Comparison of ENCODE assay signal across 30 mouse cellular contexts in the genomic region with DNA sequence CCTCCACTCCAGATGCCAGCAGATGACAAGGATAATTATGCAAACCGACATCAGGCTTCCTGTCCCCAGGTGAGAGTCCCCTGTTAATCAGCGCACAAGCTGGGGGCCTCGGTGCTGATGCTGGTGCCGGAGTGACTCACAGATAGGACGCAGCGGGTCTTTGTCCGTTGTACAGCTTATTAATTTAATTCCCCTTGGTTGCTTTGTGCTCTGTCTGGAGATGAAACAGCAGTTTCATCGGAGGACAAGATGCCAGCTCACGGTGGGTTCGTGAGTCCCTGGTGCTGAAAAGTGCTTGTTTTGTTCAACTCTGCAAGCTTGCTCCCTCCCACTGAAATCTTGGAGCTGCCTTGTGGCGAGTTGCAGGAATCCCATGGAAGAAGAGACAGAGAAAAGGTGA. TPM values are rescaled to one million over a fixed set of nuclear protein-coding genes. Genes with fewer than 3 reads are reported as not detected.
DNase-seq lines count a peak whose midpoint lies in the region; ATAC-seq and TF ChIP-seq lines count a peak whose summit lies in the region.
"Had no signal": no experiment of that assay in that cellular context is flagged by ENCODE, and none has a peak within 500 bp of the region (broad histone marks: within the 10 kb centered on the region; RNA-seq: fewer than 3 reads in every experiment).

No protein-coding gene starts in this region.

- H3K4me2 ChIP-seq in midbrain, embryonic 13.5 days (replicated peaks) = no peak overlapping the region
- no peak overlapping the region for H3K4me2 ChIP-seq in hindbrain, postnatal 0 days (ENCODE audit: low read depth, low read length)
- H3K4me2 ChIP-seq: embryonic facial prominence, embryonic 15.5 days; heart, embryonic 12.5 days; intestine, embryonic 15.5 days had no signal

- no peak overlapping the region for H3K27ac ChIP-seq in heart, adult 2 months
- peak overlapping the region; percentile 58; the same call in 1 of the 2 replicates for H3K27ac ChIP-seq in midbrain, embryonic 13.5 days
- no peak overlapping the region for H3K27ac ChIP-seq in midbrain, embryonic 10.5 days (replicated peaks)
- no peak overlapping the region for H3K27ac ChIP-seq in hindbrain, postnatal 0 days
- H3K27ac ChIP-seq: embryonic facial prominence, embryonic 15.5 days; forebrain, embryonic 10.5 days; intestine, embryonic 15.5 days had no signal

- no peak overlapping the region for H3K4me3 ChIP-seq in heart, adult 2 months
- H3K4me3 ChIP-seq in midbrain, embryonic 13.5 days (replicated peaks) = no peak overlapping the region
- H3K4me3 ChIP-seq in midbrain, embryonic 10.5 days = no peak overlapping the region
- no peak overlapping the region for H3K4me3 ChIP-seq in hindbrain, postnatal 0 days (ENCODE audit: low read length)
- H3K4me3 ChIP-seq: embryonic facial prominence, embryonic 15.5 days; erythroblast, embryonic 14.5 days; forebrain, embryonic 10.5 days; heart, embryonic 12.5 days; intestine, embryonic 15.5 days had no signal

- peak; percentile 50 for ATAC-seq in midbrain, embryonic 13.5 days
- no peak for ATAC-seq in hindbrain, postnatal 0 days
- no peak for ATAC-seq in granulocyte monocyte progenitor cell, adult 5-6 weeks (replicated peaks; ENCODE audit: poor library complexity, severe bottlenecking)
- ATAC-seq: activated CD4-positive, CD25-positive, alpha-beta regulatory T cell, adult 4 months; CD4-positive, CD25-positive, alpha-beta regulatory T cell, adult 4 months; forebrain, embryonic 14.5 days; intestine, embryonic 15.5 days had no signal

- TF ChIP-seq EP300 in heart, adult 2 months (IDR thresholded peaks at IDR 0.05; ENCODE audit: insufficient read depth, low read depth, low read length) = no peak

- WGBS in heart, adult 2 months = 68% methylated on average over 11 of the region's 11 CpGs
- 48% methylated on average over 11 of the region's 11 CpGs for WGBS in midbrain, embryonic 13.5 days
- 71% methylated on average over 11 of the region's 11 CpGs for WGBS in midbrain, embryonic 10.5 days
- 47% methylated on average over 11 of the region's 11 CpGs for WGBS in hindbrain, postnatal 0 days

- no peak overlapping the region for H3K9ac ChIP-seq in heart, adult 2 months (ENCODE audit: low read depth, low read length)
- no peak overlapping the region for H3K9ac ChIP-seq in midbrain, embryonic 13.5 days (replicated peaks)
- H3K9ac ChIP-seq in hindbrain, postnatal 0 days (replicated peaks; ENCODE audit: low read length) = no peak overlapping the region
- H3K9ac ChIP-seq: embryonic facial prominence, embryonic 15.5 days; heart, embryonic 12.5 days; intestine, embryonic 15.5 days had no signal

- H3K9me3 ChIP-seq in midbrain, embryonic 13.5 days = no peaks in the 10 kb centered on the region
- 0 out of 2 replicates have a peak, but pooled peaks cover 5% of the 10 kb centered on the region for H3K9me3 ChIP-seq in midbrain, embryonic 10.5 days (replicated peaks)
- no peaks in the 10 kb centered on the region for H3K9me3 ChIP-seq in hindbrain, postnatal 0 days (ENCODE audit: low read length)
- H3K9me3 ChIP-seq: embryonic facial prominence, embryonic 15.5 days; forebrain, embryonic 10.5 days; heart, embryonic 12.5 days; intestine, embryonic 15.5 days had no signal

- H3K79me2 ChIP-seq in heart, adult 2 months (replicated peaks; ENCODE audit: control insufficient read depth, insufficient read depth, low read length) = no peaks in the 10 kb centered on the region

- peak; percentile 51 for DNase-seq in heart, adult 11 months
- no peak for DNase-seq in heart, adult 2 months
- no peak for DNase-seq in midbrain, embryonic 10.5 days (ENCODE audit: low spot score)
- DNase-seq in hindbrain, postnatal 0 days (ENCODE audit: low spot score) = peak; percentile 18
- peak; percentile 16 for DNase-seq in retina, embryonic 14.5 days (ENCODE audit: low spot score)
- DNase-seq in urinary bladder, adult 2 months (ENCODE audit: low spot score) = no peak
- DNase-seq: adrenal gland, adult 2 months; adrenal gland, postnatal 25 days; B cell, adult 2 months; cerebellum, adult 2 months; cerebellum, postnatal 14 days; embryo, embryonic 11 days; gastrocnemius, postnatal 36 days had no signal

- H3K36me3 ChIP-seq in heart, adult 2 months (ENCODE audit: control insufficient read depth, insufficient read depth, low read length) = no peaks in the 10 kb centered on the region
- no peaks in the 10 kb centered on the region for H3K36me3 ChIP-seq in midbrain, embryonic 13.5 days
- H3K36me3 ChIP-seq in midbrain, embryonic 10.5 days = no peaks in the 10 kb centered on the region
- H3K36me3 ChIP-seq in hindbrain, postnatal 0 days (ENCODE audit: insufficient read depth, low read length) = no peaks in the 10 kb centered on the region
- H3K36me3 ChIP-seq: embryonic facial prominence, embryonic 15.5 days; forebrain, embryonic 10.5 days; G1E; heart, embryonic 12.5 days; intestine, embryonic 15.5 days had no signal

- no peaks in the 10 kb centered on the region for H3K4me1 ChIP-seq in heart, adult 2 months (ENCODE audit: control insufficient read depth, insufficient read depth, low read length)
- peaks cover 12% of the 10 kb centered on the region; the same call in 1 of the 2 replicates for H3K4me1 ChIP-seq in midbrain, embryonic 13.5 days (replicated peaks)
- H3K4me1 ChIP-seq in midbrain, embryonic 10.5 days = no peaks in the 10 kb centered on the region
- H3K4me1 ChIP-seq in hindbrain, postnatal 0 days (ENCODE audit: insufficient read depth, low read length) = no peaks in the 10 kb centered on the region
- H3K4me1 ChIP-seq: embryonic facial prominence, embryonic 15.5 days; forebrain, embryonic 10.5 days; heart, embryonic 12.5 days; intestine, embryonic 15.5 days had no signal

- H3K27me3 ChIP-seq in heart, adult 2 months (ENCODE audit: control insufficient read depth, insufficient read depth, low read length) = no peaks in the 10 kb centered on the region
- no peaks in the 10 kb centered on the region for H3K27me3 ChIP-seq in midbrain, embryonic 13.5 days
- no peaks in the 10 kb centered on the region for H3K27me3 ChIP-seq in midbrain, embryonic 10.5 days (ENCODE audit: low read depth, poor library complexity, severe bottlenecking)
- no peaks in the 10 kb centered on the region for H3K27me3 ChIP-seq in hindbrain, postnatal 0 days (ENCODE audit: insufficient read depth, low read length)
- H3K27me3 ChIP-seq: embryonic facial prominence, embryonic 15.5 days; heart, embryonic 12.5 days; intestine, embryonic 15.5 days had no signal

- TF ChIP-seq CTCF in heart, adult 2 months (IDR thresholded peaks at IDR 0.05) = no peak
- TF ChIP-seq CTCF in hindbrain, postnatal 0 days (IDR thresholded peaks at IDR 0.05; ENCODE audit: low read depth) = no peak

- no peak for TF ChIP-seq POLR2A in heart, adult 2 months (IDR thresholded peaks at IDR 0.05; ENCODE audit: insufficient read depth, low read depth, low read length)

- intact Hi-C loops in heart, adult 2 months (cut with DNase I) = no loop called here

RNA-seq across cellular contexts. Expression of gene Tcl1, which starts 11.8 kb away (rescaled TPM):
- total RNA-seq in heart, adult 2 months (2021) = not detected
- polyA plus RNA-seq in heart, adult 2 months (2012; rRNA removed) = not detected in 2 replicates
- polyA plus RNA-seq in midbrain, embryonic 13.5 days (2015; fragmentation: Nextera tagmentation; extraction: Ambion mirVana) = not detected in 2 replicates
- not detected in 2 replicates for polyA plus RNA-seq in midbrain, embryonic 10.5 days (2016; fragmentation: Nextera tagmentation; extraction: Ambion mirVana)
- total RNA-seq in hindbrain, postnatal 0 days (2014; rRNA removed) = not detected in 2 replicates
- polyA plus RNA-seq in hindbrain, postnatal 0 days (2015; fragmentation: Nextera tagmentation; extraction: Ambion mirVana) = not detected in 2 replicates
- polyA plus RNA-seq in urinary bladder, adult 2 months (2012; rRNA removed) = not detected in 2 replicates
- total RNA-seq in granulocyte monocyte progenitor cell, adult 5-6 weeks (2014; fragmentation: Nextera tagmentation) = not detected in 2 replicates
- total RNA-seq in granulocyte monocyte progenitor cell, adult 5-6 weeks (2017) = not detected in 2 replicates
- total RNA-seq: adrenal gland, postnatal 25 days; common myeloid progenitor, adult 5-6 weeks; gastrocnemius, adult 8-10 months; gastrocnemius, postnatal 36 days; heart, adult 8-10 months; heart, postnatal 25 days had no signal
- polyA plus RNA-seq: adrenal gland, adult 2 months; CD4-positive, CD25-positive, alpha-beta regulatory T cell, adult 4 months; cerebellum, adult 2 months; embryonic facial prominence, embryonic 11.5 days; embryonic facial prominence, embryonic 15.5 days; erythroblast, embryonic 14.5 days; forebrain, embryonic 10.5 days; forebrain, embryonic 14.5 days; G1E; heart, embryonic 12.5 days; heart, embryonic 16.5 days; intestine, embryonic 15.5 days had no signal

RNA-seq across cellular contexts. Expression of gene Tcl1b4, which starts 32.6 kb away (rescaled TPM):
- not detected for total RNA-seq in heart, adult 2 months (2021)
- not detected in 2 replicates for polyA plus RNA-seq in heart, adult 2 months (2012; rRNA removed)
- not detected in 2 replicates for polyA plus RNA-seq in midbrain, embryonic 13.5 days (2015; fragmentation: Nextera tagmentation; extraction: Ambion mirVana)
- not detected in 2 replicates for polyA plus RNA-seq in midbrain, embryonic 10.5 days (2016; fragmentation: Nextera tagmentation; extraction: Ambion mirVana)
- not detected in 2 replicates for total RNA-seq in hindbrain, postnatal 0 days (2014; rRNA removed)
- not detected in 2 replicates for polyA plus RNA-seq in hindbrain, postnatal 0 days (2015; fragmentation: Nextera tagmentation; extraction: Ambion mirVana)
- not detected in 2 replicates for polyA plus RNA-seq in urinary bladder, adult 2 months (2012; rRNA removed)
- not detected in 2 replicates for total RNA-seq in granulocyte monocyte progenitor cell, adult 5-6 weeks (2014; fragmentation: Nextera tagmentation)
- not detected in 2 replicates for total RNA-seq in granulocyte monocyte progenitor cell, adult 5-6 weeks (2017)
- total RNA-seq: adrenal gland, adult 2 months; adrenal gland, postnatal 25 days; common myeloid progenitor, adult 5-6 weeks; gastrocnemius, adult 8-10 months; gastrocnemius, postnatal 36 days; heart, adult 8-10 months; heart, postnatal 25 days had no signal
- polyA plus RNA-seq: activated CD4-positive, CD25-positive, alpha-beta regulatory T cell, adult 4 months; adrenal gland, adult 2 months; CD4-positive, CD25-positive, alpha-beta regulatory T cell, adult 4 months; cerebellum, adult 2 months; embryonic facial prominence, embryonic 11.5 days; embryonic facial prominence, embryonic 15.5 days; erythroblast, embryonic 14.5 days; forebrain, embryonic 10.5 days; forebrain, embryonic 14.5 days; G1E; heart, embryonic 12.5 days; heart, embryonic 16.5 days; intestine, embryonic 15.5 days had no signal

RNA-seq across cellular contexts. Expression of gene Tcl1b3, which starts 43.5 kb away (rescaled TPM):
- not detected for total RNA-seq in heart, adult 2 months (2021)
- not detected in 2 replicates for polyA plus RNA-seq in heart, adult 2 months (2012; rRNA removed)
- polyA plus RNA-seq in midbrain, embryonic 13.5 days (2015; fragmentation: Nextera tagmentation; extraction: Ambion mirVana) = not detected in 2 replicates
- not detected in 2 replicates for polyA plus RNA-seq in midbrain, embryonic 10.5 days (2016; fragmentation: Nextera tagmentation; extraction: Ambion mirVana)
- total RNA-seq in hindbrain, postnatal 0 days (2014; rRNA removed) = not detected in 2 replicates
- not detected in 2 replicates for polyA plus RNA-seq in hindbrain, postnatal 0 days (2015; fragmentation: Nextera tagmentation; extraction: Ambion mirVana)
- not detected in 2 replicates for polyA plus RNA-seq in urinary bladder, adult 2 months (2012; rRNA removed)
- not detected in 2 replicates for total RNA-seq in granulocyte monocyte progenitor cell, adult 5-6 weeks (2014; fragmentation: Nextera tagmentation)
- not detected in 2 replicates for total RNA-seq in granulocyte monocyte progenitor cell, adult 5-6 weeks (2017)
- total RNA-seq: adrenal gland, adult 2 months; adrenal gland, postnatal 25 days; common myeloid progenitor, adult 5-6 weeks; G1E; gastrocnemius, adult 8-10 months; gastrocnemius, postnatal 36 days; heart, adult 8-10 months; heart, postnatal 25 days had no signal
- polyA plus RNA-seq: activated CD4-positive, CD25-positive, alpha-beta regulatory T cell, adult 4 months; adrenal gland, adult 2 months; CD4-positive, CD25-positive, alpha-beta regulatory T cell, adult 4 months; cerebellum, adult 2 months; embryonic facial prominence, embryonic 11.5 days; embryonic facial prominence, embryonic 15.5 days; erythroblast, embryonic 14.5 days; forebrain, embryonic 10.5 days; forebrain, embryonic 14.5 days; G1E; heart, embryonic 12.5 days; heart, embryonic 16.5 days; intestine, embryonic 15.5 days had no signal

RNA-seq across cellular contexts. Expression of gene Tcl1b5, which starts 58.2 kb away (rescaled TPM):
- total RNA-seq in heart, adult 2 months (2021) = not detected
- not detected in 2 replicates for polyA plus RNA-seq in heart, adult 2 months (2012; rRNA removed)
- not detected in 2 replicates for polyA plus RNA-seq in midbrain, embryonic 13.5 days (2015; fragmentation: Nextera tagmentation; extraction: Ambion mirVana)
- polyA plus RNA-seq in midbrain, embryonic 10.5 days (2016; fragmentation: Nextera tagmentation; extraction: Ambion mirVana) = not detected in 2 replicates
- not detected in 2 replicates for total RNA-seq in hindbrain, postnatal 0 days (2014; rRNA removed)
- not detected in 2 replicates for polyA plus RNA-seq in hindbrain, postnatal 0 days (2015; fragmentation: Nextera tagmentation; extraction: Ambion mirVana)
- polyA plus RNA-seq in urinary bladder, adult 2 months (2012; rRNA removed) = not detected in 2 replicates
- total RNA-seq in granulocyte monocyte progenitor cell, adult 5-6 weeks (2014; fragmentation: Nextera tagmentation) = not detected in 2 replicates
- not detected in 2 replicates for total RNA-seq in granulocyte monocyte progenitor cell, adult 5-6 weeks (2017)
- total RNA-seq: adrenal gland, adult 2 months; adrenal gland, postnatal 25 days; common myeloid progenitor, adult 5-6 weeks; G1E; gastrocnemius, adult 8-10 months; gastrocnemius, postnatal 36 days; heart, adult 8-10 months; heart, postnatal 25 days had no signal
- polyA plus RNA-seq: activated CD4-positive, CD25-positive, alpha-beta regulatory T cell, adult 4 months; adrenal gland, adult 2 months; CD4-positive, CD25-positive, alpha-beta regulatory T cell, adult 4 months; cerebellum, adult 2 months; embryonic facial prominence, embryonic 11.5 days; embryonic facial prominence, embryonic 15.5 days; erythroblast, embryonic 14.5 days; forebrain, embryonic 10.5 days; forebrain, embryonic 14.5 days; G1E; heart, embryonic 12.5 days; heart, embryonic 16.5 days; intestine, embryonic 15.5 days had no signal

Comparison
In these comparisons a context has a peak if more than half of its experiments do, and no peak if none do; other contexts are left out.
1. DNase-seq: peak in heart, adult 11 months (single experiment), hindbrain, postnatal 0 days (single experiment) and retina, embryonic 14.5 days (single experiment); none in heart, adult 2 months (0 of 2), midbrain, embryonic 10.5 days (single experiment) and urinary bladder, adult 2 months (single experiment).